Mouse (Mus musculus) midbrain, postnatal 0 days (tissue): ENCODE measurements around the gene Nxpe3. TPM values are rescaled to one million over a fixed set of nuclear protein-coding genes. Genes with fewer than 3 reads are reported as not detected.
A peak's percentile ranks its signal among the peaks of the same experiment; 100 is the strongest.

Experiments
- ATAC-seq: fragments of 200-750 bp; cut with Nextera tagmentation; 2 replicates; pipeline ENCODE4 v1.8.0; 2017; ENCODE audit warnings: moderate number of reproducible peaks, mild to moderate bottlenecking, moderate TSS enrichment, moderate library complexity; ENCODE audit not compliant: low FRiP score
- DNase-seq: peaks from one replicate; pipeline ENCODE4 v3.0.0-alpha.2; 2015; ENCODE audit warnings: low spot score
- H3K27ac ChIP-seq: fragments of 300-500 bp; sonication (generic); 2 replicates; pipeline ENCODE4 v1.5.1; 2014; ENCODE audit warnings: low read depth, mild to moderate bottlenecking, low read length, mixed read lengths
- H3K27me3 ChIP-seq: fragments of 300-500 bp; sonication (generic); 2 replicates; pipeline ENCODE4 v1.6.1; 2014; ENCODE audit warnings: low read length, control low read depth, mixed read lengths; ENCODE audit not compliant: insufficient read depth
- H3K36me3 ChIP-seq: fragments of 300-500 bp; sonication (generic); 2 replicates; pipeline ENCODE4 v1.6.1; 2014; ENCODE audit warnings: low read length, control low read depth, mixed read lengths; ENCODE audit not compliant: insufficient read depth
- H3K4me1 ChIP-seq: fragments of 300-500 bp; sonication (generic); 2 replicates; pipeline ENCODE4 v1.6.1; 2014; ENCODE audit warnings: mild to moderate bottlenecking, control low read depth, antibody characterized with exemption, low read length, mixed read lengths; ENCODE audit not compliant: insufficient read depth
- H3K4me2 ChIP-seq: fragments of 300-500 bp; sonication (generic); 2 replicates; pipeline ENCODE4 v1.6.1; 2014; ENCODE audit warnings: low read depth, mild to moderate bottlenecking, low read length, mixed read lengths; ENCODE audit not compliant: poor library complexity, severe bottlenecking
- H3K4me3 ChIP-seq: fragments of 300-500 bp; sonication (generic); 2 replicates; pipeline ENCODE4 v1.5.1; 2014; ENCODE audit warnings: low read depth, mild to moderate bottlenecking, low read length, moderate library complexity
- H3K9ac ChIP-seq: fragments of 300-500 bp; sonication (generic); replicated peaks from 2 replicates; pipeline ENCODE4 v1.6.1; 2014; ENCODE audit warnings: mild to moderate bottlenecking, low read length, moderate library complexity, mixed read lengths; ENCODE audit not compliant: poor library complexity, severe bottlenecking
- H3K9me3 ChIP-seq: fragments of 300-500 bp; sonication (generic); 2 replicates; pipeline ENCODE4 v1.6.1; 2016; ENCODE audit warnings: low read length, control low read depth
- CTCF ChIP-seq: IDR thresholded peaks from 2 replicates; pipeline ENCODE4 v1.5.1; 2016; ENCODE audit warnings: antibody characterized with exemption, mild to moderate bottlenecking
- WGBS: fragments of 180-500 bp; shearing (Covaris S2); extraction: QIAGEN DNeasy Blood & Tissue Kit; methylation state at CpG from one replicate; pipeline ENCODE4 v1.1.7; 2014; 5-methylcytosine and 5-hydroxymethylcytosine counted together
- polyA plus RNA-seq: library from polyadenylated mRNA; unstranded; fragments of >200 nt; fragmentation: Nextera tagmentation; extraction: Ambion mirVana; gene quantifications from 2 replicates; pipeline ENCODE4 v1.2.1, GENCODE M21; 2015
- total RNA-seq: library from RNA; depleted of rRNA; stranded (reverse); fragments of >200 nt; gene quantifications from 2 replicates; pipeline ENCODE4 v1.2.3, GENCODE M21; 2014

The Nxpe3 gene
- total and polyA plus RNA-seq, 2 experiments from 2014 or later = 1.1 to 2.0 TPM

- Histone ChIP-seq H3K27me3 (no peaks in the 10 kb centered on the region), H3K36me3 (peaks cover 6% of the 10 kb centered on the region; the same call in 1 of the 2 replicates), H3K4me1 (no peaks in the 10 kb centered on the region), H3K27ac (no peak overlapping the region), H3K9ac (no peak overlapping the region), H3K4me3 (peak overlapping the region; percentile 79), H3K4me2 (peak overlapping the region; percentile 90), H3K9me3 (no peaks in the 10 kb centered on the region)
- ATAC-seq = no peak
- no peak for DNase-seq
- no peak for TF ChIP-seq CTCF
- WGBS = 50% methylated on average over 18 of the region's 18 CpGs
Measured at GRCm38 (mm10) chr16:55822741-55823397, 72.2 kb downstream of the Nxpe3 start.

GRCm38 (mm10) chr16:55821997-55822740 lies 72.9 kb downstream of the Nxpe3 start:
- Histone ChIP-seq H3K9me3 (no peaks in the 10 kb centered on the region), H3K27me3 (no peaks in the 10 kb centered on the region), H3K9ac (peak overlapping the region; percentile 70), H3K4me1 (no peaks in the 10 kb centered on the region), H3K4me2 (peak overlapping the region; percentile 90), H3K36me3 (peaks cover 9% of the 10 kb centered on the region; the same call in 1 of the 2 replicates), H3K27ac (no peak overlapping the region), H3K4me3 (peak overlapping the region; percentile 79)
- WGBS = under 1% methylated on average over 62 of the region's 67 CpGs
- ATAC-seq (peak; percentile 93), DNase-seq (peak; percentile 86)
- no peak for TF ChIP-seq CTCF

GRCm38 (mm10) chr16:55821571-55821981 lies 73.5 kb downstream of the Nxpe3 start:
- H3K36me3 ChIP-seq = peaks cover 9% of the 10 kb centered on the region
- peak overlapping the region; percentile 79 for H3K4me3 ChIP-seq
- H3K9ac ChIP-seq = peak overlapping the region; percentile 70
- H3K27me3 ChIP-seq = no peaks in the 10 kb centered on the region
- H3K4me2 ChIP-seq = peak overlapping the region; percentile 90
- ATAC-seq = peak; percentile 28
- no peak for TF ChIP-seq CTCF
- H3K27ac ChIP-seq = no peak overlapping the region
- no peaks in the 10 kb centered on the region for H3K9me3 ChIP-seq
- peak; percentile 36 for DNase-seq
- no peaks in the 10 kb centered on the region for H3K4me1 ChIP-seq
- WGBS = 1% methylated on average over 35 of the region's 40 CpGs

- WGBS = 15% methylated on average over 20 of the region's 20 CpGs
- no peak overlapping the region for H3K27ac ChIP-seq
- peak overlapping the region; percentile 70 for H3K9ac ChIP-seq
- DNase-seq (peak; percentile 4), ATAC-seq (no peak)
- H3K4me3 ChIP-seq = peak overlapping the region; percentile 79
- H3K4me1 ChIP-seq = no peaks in the 10 kb centered on the region
- H3K9me3 ChIP-seq = 0 out of 2 replicates have a peak, but pooled peaks cover 2% of the 10 kb centered on the region
- no peak for TF ChIP-seq CTCF
- no peaks in the 10 kb centered on the region for H3K27me3 ChIP-seq
- peaks cover 12% of the 10 kb centered on the region for H3K36me3 ChIP-seq
- peak overlapping the region; percentile 90 for H3K4me2 ChIP-seq
Measured at GRCm38 (mm10) chr16:55820916-55821570, 74.0 kb downstream of the Nxpe3 start.

GRCm38 (mm10) chr16:55820161-55820915 lies 74.7 kb downstream of the Nxpe3 start:
- Histone ChIP-seq H3K27me3 (no peaks in the 10 kb centered on the region), H3K4me1 (no peaks in the 10 kb centered on the region), H3K9ac (no peak overlapping the region), H3K4me3 (peak overlapping the region; percentile 79), H3K4me2 (peak overlapping the region; percentile 90), H3K27ac (no peak overlapping the region), H3K9me3 (0 out of 2 replicates have a peak, but pooled peaks cover 3% of the 10 kb centered on the region), H3K36me3 (peaks cover 20% of the 10 kb centered on the region)
- 66% methylated on average over 13 of the region's 13 CpGs for WGBS
- DNase-seq (peak; percentile 15), ATAC-seq (no peak)
- TF ChIP-seq CTCF = no peak
